Mouse (Mus musculus): ENCODE measurements around the gene Unc13a. TPM values are rescaled to one million over a fixed set of nuclear protein-coding genes. Genes with fewer than 3 reads are reported as not detected.
A peak's percentile ranks its signal among the peaks of the same experiment; 100 is the strongest.

Unc13a gene
- polyA plus RNA-seq, 1 experiment: not detected

GRCm38 (mm10) chr8:71682832-71683231, 11.3 kb upstream of the Unc13a start:
- whole genome bisulfite sequencing: 87% methylated on average over 12 of the region's 12 CpGs
- no peak overlapping the region for H3K4me3 ChIP-seq (replicated peaks; ENCODE audit: control insufficient read depth, low read depth, low read length)
- TF ChIP-seq CTCF (IDR thresholded peaks at IDR 0.05; ENCODE audit: control insufficient read depth, insufficient read depth, low read length) (no peak), POLR2A (IDR thresholded peaks at IDR 0.05; ENCODE audit: borderline replicate concordance, control insufficient read depth, low read depth, low read length) (no peak)
- H3K27ac ChIP-seq (ENCODE audit: control insufficient read depth, insufficient read depth, low read depth, low read length, poor library complexity): no peak overlapping the region
- H3K4me1 ChIP-seq (ENCODE audit: control insufficient read depth, insufficient read depth, low read length): no peaks in the 10 kb centered on the region

- H3K4me3 ChIP-seq (replicated peaks; ENCODE audit: control insufficient read depth, low read depth, low read length): no peak overlapping the region
- TF ChIP-seq CTCF (IDR thresholded peaks at IDR 0.05; ENCODE audit: control insufficient read depth, insufficient read depth, low read length) (no peak), POLR2A (IDR thresholded peaks at IDR 0.05; ENCODE audit: borderline replicate concordance, control insufficient read depth, low read depth, low read length) (no peak)
- no peaks in the 10 kb centered on the region; the same call in 1 of the 2 replicates for H3K4me1 ChIP-seq (ENCODE audit: control insufficient read depth, insufficient read depth, low read length)
- no peak overlapping the region for H3K27ac ChIP-seq (ENCODE audit: control insufficient read depth, insufficient read depth, low read depth, low read length, poor library complexity)
- WGBS: 84% methylated on average over 18 of the region's 18 CpGs
Measured at GRCm38 (mm10) chr8:71681369-71681915, 9.9 kb upstream of the Unc13a start.

GRCm38 (mm10) chr8:71680471-71680870, 8.9 kb upstream of the Unc13a start:
- Histone ChIP-seq H3K4me1 (ENCODE audit: control insufficient read depth, insufficient read depth, low read length) (no peaks in the 10 kb centered on the region; the same call in 1 of the 2 replicates), H3K27ac (ENCODE audit: control insufficient read depth, insufficient read depth, low read depth, low read length, poor library complexity) (no peak overlapping the region), H3K4me3 (replicated peaks; ENCODE audit: control insufficient read depth, low read depth, low read length) (no peak overlapping the region)
- TF ChIP-seq POLR2A (IDR thresholded peaks at IDR 0.05; ENCODE audit: borderline replicate concordance, control insufficient read depth, low read depth, low read length): 0 out of 2 replicates have a peak, but pooled peaks have one; percentile 10
- no peak for TF ChIP-seq CTCF (IDR thresholded peaks at IDR 0.05; ENCODE audit: control insufficient read depth, insufficient read depth, low read length)
- 90% methylated on average over 21 of the region's 21 CpGs for WGBS

- Histone ChIP-seq H3K27ac (ENCODE audit: control insufficient read depth, insufficient read depth, low read depth, low read length, poor library complexity) (no peak overlapping the region), H3K4me3 (replicated peaks; ENCODE audit: control insufficient read depth, low read depth, low read length) (no peak overlapping the region), H3K4me1 (ENCODE audit: control insufficient read depth, insufficient read depth, low read length) (no peaks in the 10 kb centered on the region; the same call in 1 of the 2 replicates)
- TF ChIP-seq CTCF (IDR thresholded peaks at IDR 0.05; ENCODE audit: control insufficient read depth, insufficient read depth, low read length) (no peak), POLR2A (IDR thresholded peaks at IDR 0.05; ENCODE audit: borderline replicate concordance, control insufficient read depth, low read depth, low read length) (no peak)
- 93% methylated on average over 46 of the region's 46 CpGs for WGBS
Measured at GRCm38 (mm10) chr8:71679550-71680168, 8.1 kb upstream of the Unc13a start.

DNA sequence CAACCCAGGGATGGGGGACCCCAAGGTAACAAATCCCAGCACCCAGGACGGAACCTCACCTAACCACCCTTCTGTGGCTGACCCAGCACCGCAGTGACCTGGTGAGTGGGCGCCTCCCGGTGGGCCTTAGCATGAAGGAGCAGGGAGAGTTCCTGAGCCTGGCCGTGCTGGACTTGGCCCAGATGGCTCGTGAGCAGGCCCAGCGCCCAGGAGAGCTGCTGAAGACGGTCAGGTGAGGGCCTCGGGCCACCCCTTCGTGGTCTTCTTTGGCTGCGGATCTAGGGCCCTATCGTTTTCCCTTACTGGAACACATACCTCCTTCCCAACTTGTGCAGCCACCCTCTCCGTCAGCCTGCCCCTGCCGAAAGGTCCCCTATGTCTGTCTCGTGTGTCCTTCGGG, 7.6 kb upstream of the Unc13a start:
- no peak overlapping the region for H3K4me3 ChIP-seq (replicated peaks; ENCODE audit: control insufficient read depth, low read depth, low read length)
- H3K4me1 ChIP-seq (ENCODE audit: control insufficient read depth, insufficient read depth, low read length): no peaks in the 10 kb centered on the region; the same call in 1 of the 2 replicates
- H3K27ac ChIP-seq (ENCODE audit: control insufficient read depth, insufficient read depth, low read depth, low read length, poor library complexity): no peak overlapping the region
- TF ChIP-seq POLR2A (IDR thresholded peaks at IDR 0.05; ENCODE audit: borderline replicate concordance, control insufficient read depth, low read depth, low read length): no peak
- no peak; the same call in 1 of the 2 replicates for TF ChIP-seq CTCF (IDR thresholded peaks at IDR 0.05; ENCODE audit: control insufficient read depth, insufficient read depth, low read length)
- 89% methylated on average over 16 of the region's 16 CpGs for WGBS

GRCm38 (mm10) chr8:71678216-71678615, 6.7 kb upstream of the Unc13a start:
- 67% methylated on average over 4 of the region's 4 CpGs for WGBS
- no peak for TF ChIP-seq POLR2A (IDR thresholded peaks at IDR 0.05; ENCODE audit: borderline replicate concordance, control insufficient read depth, low read depth, low read length)
- TF ChIP-seq CTCF (IDR thresholded peaks at IDR 0.05; ENCODE audit: control insufficient read depth, insufficient read depth, low read length): no peak
- no peak overlapping the region for H3K4me3 ChIP-seq (replicated peaks; ENCODE audit: control insufficient read depth, low read depth, low read length)
- no peaks in the 10 kb centered on the region; the same call in 1 of the 2 replicates for H3K4me1 ChIP-seq (ENCODE audit: control insufficient read depth, insufficient read depth, low read length)
- H3K27ac ChIP-seq (ENCODE audit: control insufficient read depth, insufficient read depth, low read depth, low read length, poor library complexity): no peak overlapping the region

DNA sequence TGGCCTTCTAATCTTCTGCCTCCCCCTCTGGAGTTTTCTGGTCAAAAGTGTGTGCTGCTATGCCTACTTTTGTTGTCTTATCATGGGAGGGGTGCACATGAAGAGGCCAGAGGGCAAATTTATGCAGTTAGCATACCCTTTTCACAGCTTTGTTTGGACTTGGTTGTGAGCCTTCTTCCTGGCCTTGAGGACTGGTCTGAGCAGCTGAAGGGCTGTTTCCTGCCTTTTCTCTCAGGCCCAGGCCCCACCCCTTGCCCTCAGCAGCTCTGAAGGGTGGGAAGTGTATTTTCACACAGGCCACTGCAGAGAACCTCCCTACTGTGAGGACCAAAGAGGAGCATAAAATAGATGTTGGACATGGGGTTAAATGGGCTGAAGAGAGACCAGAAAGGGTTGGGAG, 6.0 kb upstream of the Unc13a start:
- H3K4me3 ChIP-seq (replicated peaks; ENCODE audit: control insufficient read depth, low read depth, low read length): no peak overlapping the region
- no peak overlapping the region for H3K27ac ChIP-seq (ENCODE audit: control insufficient read depth, insufficient read depth, low read depth, low read length, poor library complexity)
- TF ChIP-seq POLR2A (IDR thresholded peaks at IDR 0.05; ENCODE audit: borderline replicate concordance, control insufficient read depth, low read depth, low read length): no peak
- TF ChIP-seq CTCF (IDR thresholded peaks at IDR 0.05; ENCODE audit: control insufficient read depth, insufficient read depth, low read length): no peak
- no peaks in the 10 kb centered on the region; the same call in 1 of the 2 replicates for H3K4me1 ChIP-seq (ENCODE audit: control insufficient read depth, insufficient read depth, low read length)

- no peak for TF ChIP-seq CTCF (IDR thresholded peaks at IDR 0.05; ENCODE audit: control insufficient read depth, insufficient read depth, low read length)
- no peak for TF ChIP-seq POLR2A (IDR thresholded peaks at IDR 0.05; ENCODE audit: borderline replicate concordance, control insufficient read depth, low read depth, low read length)
- Histone ChIP-seq H3K4me1 (ENCODE audit: control insufficient read depth, insufficient read depth, low read length) (no peaks in the 10 kb centered on the region; the same call in 1 of the 2 replicates), H3K4me3 (replicated peaks; ENCODE audit: control insufficient read depth, low read depth, low read length) (peak overlapping the region; percentile 75), H3K27ac (ENCODE audit: control insufficient read depth, insufficient read depth, low read depth, low read length, poor library complexity) (peak overlapping the region; percentile 87; the same call in 1 of the 2 replicates)
- WGBS: 9% methylated on average over 9 of the region's 9 CpGs
Measured at GRCm38 (mm10) chr8:71676803-71677202, 5.2 kb upstream of the Unc13a start.
